Mouse (Mus musculus): ENCODE measurements around the gene Ccdc32.

The Ccdc32 gene

GRCm38 (mm10) chr2:119028941-119029551, at the start of gene Ccdc32:
Gene Ccdc32 (minus strand): TSS chr2:119029393.
- DNase-seq (ENCODE audit: low read depth, low spot score): peak; percentile 91

- no peak for DNase-seq (ENCODE audit: low read depth, low spot score)
Observed at GRCm38 (mm10) chr2:119072397-119072796, 43.2 kb upstream of the Ccdc32 start.

GRCm38 (mm10) chr2:119060139-119060538, 30.9 kb upstream of the Ccdc32 start:
- no peak for DNase-seq (ENCODE audit: low read depth, low spot score)

- peak; percentile 57 for DNase-seq (ENCODE audit: low read depth, low spot score)
Observed at GRCm38 (mm10) chr2:119050132-119050650, 21.0 kb upstream of the Ccdc32 start.

GRCm38 (mm10) chr2:119047849-119048248, 18.7 kb upstream of the Ccdc32 start:
- DNase-seq (ENCODE audit: low read depth, low spot score): peak; percentile 61

GRCm38 (mm10) chr2:119046649-119047611, 17.7 kb upstream of the Ccdc32 start, which contains the start of gene Knl1:
Gene Knl1 (plus strand): TSS chr2:119047119.
- peak; percentile 96 for DNase-seq (ENCODE audit: low read depth, low spot score)

GRCm38 (mm10) chr2:119045163-119045562, 16.0 kb upstream of the Ccdc32 start:
- no peak for DNase-seq (ENCODE audit: low read depth, low spot score)

- peak; percentile 63 for DNase-seq (ENCODE audit: low read depth, low spot score)
Observed at GRCm38 (mm10) chr2:119040882-119041281, 11.7 kb upstream of the Ccdc32 start.

- DNase-seq (ENCODE audit: low read depth, low spot score): no peak
Observed at GRCm38 (mm10) chr2:119035397-119035745, 6.2 kb upstream of the Ccdc32 start.

GRCm38 (mm10) chr2:119034656-119035396, 5.6 kb upstream of the Ccdc32 start, which contains the start of gene Rpusd2:
Gene Rpusd2 (plus strand): TSS chr2:119034790.
- DNase-seq (ENCODE audit: low read depth, low spot score): peak; percentile 97

- DNase-seq (ENCODE audit: low read depth, low spot score): no peak
Observed at GRCm38 (mm10) chr2:119032191-119032590, 3.0 kb upstream of the Ccdc32 start.

- DNase-seq (ENCODE audit: low read depth, low spot score): no peak
Observed at GRCm38 (mm10) chr2:119026951-119027350, 2.2 kb downstream of the Ccdc32 start.

- no peak for DNase-seq (ENCODE audit: low read depth, low spot score)
Observed at GRCm38 (mm10) chr2:119025239-119025616, 4.0 kb downstream of the Ccdc32 start.

- DNase-seq (ENCODE audit: low read depth, low spot score): peak; percentile 35
Observed at GRCm38 (mm10) chr2:119024536-119025238, 4.5 kb downstream of the Ccdc32 start.

- DNase-seq (ENCODE audit: low read depth, low spot score): no peak
Observed at GRCm38 (mm10) chr2:119023154-119023660, 6.0 kb downstream of the Ccdc32 start.

GRCm38 (mm10) chr2:119019538-119019937, 9.7 kb downstream of the Ccdc32 start:
- no peak for DNase-seq (ENCODE audit: low read depth, low spot score)

GRCm38 (mm10) chr2:119019131-119019530, 10.1 kb downstream of the Ccdc32 start:
- DNase-seq (ENCODE audit: low read depth, low spot score): no peak

GRCm38 (mm10) chr2:119018391-119019122, 10.6 kb downstream of the Ccdc32 start:
- DNase-seq (ENCODE audit: low read depth, low spot score): no peak

- DNase-seq (ENCODE audit: low read depth, low spot score): no peak
Observed at GRCm38 (mm10) chr2:119017647-119018046, 11.5 kb downstream of the Ccdc32 start.

- DNase-seq (ENCODE audit: low read depth, low spot score): peak; percentile 22
Observed at GRCm38 (mm10) chr2:119016312-119016711, 12.9 kb downstream of the Ccdc32 start.

All from A20 (cell line).